Mouse (Mus musculus) bone marrow macrophage, adult 2 months (primary cell): ENCODE data around the gene Kras.

Experiments used
- CTCF ChIP-seq: IDR thresholded peaks from 2 replicates; pipeline ENCODE4 v1.5.1; 2012; ENCODE audit warnings: low read depth, mild to moderate bottlenecking, low read length, moderate library complexity
- POLR2A ChIP-seq: IDR thresholded peaks from 2 replicates; pipeline ENCODE4 v1.6.1; 2012; ENCODE audit warnings: mild to moderate bottlenecking, low read depth, low read length, borderline replicate concordance

- TF ChIP-seq POLR2A, result no peak
- TF ChIP-seq CTCF, result no peak
These were observed 73.6 kb downstream of the Kras start for GRCm38 (mm10) chr6:145176474-145176873.
